Mouse (Mus musculus): ENCODE data around the gene Cnksr3.

Cnksr3 gene

DNA sequence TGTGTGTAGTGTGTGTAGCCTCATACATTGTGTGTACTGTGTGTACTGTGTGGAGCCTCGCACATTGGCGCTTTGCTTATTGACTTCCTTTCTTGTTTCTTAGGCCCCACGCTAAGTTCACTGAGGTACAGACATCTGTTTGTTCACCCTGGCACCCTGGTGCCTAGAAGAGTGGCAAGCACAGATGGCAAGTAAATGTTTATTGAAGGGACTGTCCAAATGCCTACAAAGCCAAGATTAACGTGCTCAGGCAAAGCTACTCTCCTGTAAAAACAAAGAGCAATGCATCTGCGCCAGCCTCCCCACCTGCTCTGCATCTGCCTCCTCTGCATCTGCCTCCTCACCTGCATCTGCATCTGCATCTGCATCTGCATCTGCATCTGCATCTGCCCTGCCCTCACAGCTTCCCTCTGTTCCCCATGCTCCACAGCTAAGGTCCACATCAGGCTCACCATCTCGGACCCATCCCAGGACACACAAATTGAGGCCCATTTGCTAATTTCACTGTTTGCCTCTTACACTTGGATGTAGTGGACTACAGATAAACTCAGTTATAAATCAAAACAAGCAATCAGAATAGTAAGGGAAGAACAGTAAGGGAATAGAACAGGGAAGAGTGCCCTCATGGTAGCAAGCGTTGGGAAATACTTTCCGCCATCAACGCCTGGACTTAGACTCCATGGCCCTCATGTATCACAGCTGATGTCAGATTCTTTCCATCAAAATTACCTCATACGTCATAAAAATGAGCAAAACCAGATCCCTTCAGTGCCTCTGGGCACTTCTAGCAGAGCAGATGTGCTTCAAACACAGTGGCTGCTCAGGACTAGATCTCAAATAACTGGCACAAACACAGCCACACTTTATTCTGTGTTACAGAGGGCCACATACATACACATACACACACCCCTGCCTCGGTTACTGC, 62.1 kb downstream of the Cnksr3 start:
- DNase-seq (ENCODE audit: low read depth), result no peak

DNA sequence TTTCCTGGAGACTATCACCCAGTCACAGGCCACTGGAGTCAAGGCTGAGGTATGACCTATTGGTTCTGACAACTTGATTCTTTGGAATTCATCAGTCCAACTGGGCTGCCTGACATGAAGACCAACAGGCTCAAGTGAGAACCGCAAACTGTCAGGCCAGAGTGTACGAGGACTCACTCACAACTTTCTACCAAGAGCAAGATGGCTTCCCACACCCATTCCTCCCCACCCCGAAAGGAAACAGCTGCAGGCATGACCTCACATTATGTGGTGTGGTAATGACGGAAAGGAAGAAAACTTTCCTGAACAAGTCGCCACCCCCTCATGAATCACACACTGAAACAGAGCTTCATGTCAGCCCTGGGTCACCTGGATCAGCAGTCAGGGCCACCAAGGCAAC, 66.4 kb downstream of the Cnksr3 start:
- DNase-seq (ENCODE audit: low read depth), result no peak

DNA sequence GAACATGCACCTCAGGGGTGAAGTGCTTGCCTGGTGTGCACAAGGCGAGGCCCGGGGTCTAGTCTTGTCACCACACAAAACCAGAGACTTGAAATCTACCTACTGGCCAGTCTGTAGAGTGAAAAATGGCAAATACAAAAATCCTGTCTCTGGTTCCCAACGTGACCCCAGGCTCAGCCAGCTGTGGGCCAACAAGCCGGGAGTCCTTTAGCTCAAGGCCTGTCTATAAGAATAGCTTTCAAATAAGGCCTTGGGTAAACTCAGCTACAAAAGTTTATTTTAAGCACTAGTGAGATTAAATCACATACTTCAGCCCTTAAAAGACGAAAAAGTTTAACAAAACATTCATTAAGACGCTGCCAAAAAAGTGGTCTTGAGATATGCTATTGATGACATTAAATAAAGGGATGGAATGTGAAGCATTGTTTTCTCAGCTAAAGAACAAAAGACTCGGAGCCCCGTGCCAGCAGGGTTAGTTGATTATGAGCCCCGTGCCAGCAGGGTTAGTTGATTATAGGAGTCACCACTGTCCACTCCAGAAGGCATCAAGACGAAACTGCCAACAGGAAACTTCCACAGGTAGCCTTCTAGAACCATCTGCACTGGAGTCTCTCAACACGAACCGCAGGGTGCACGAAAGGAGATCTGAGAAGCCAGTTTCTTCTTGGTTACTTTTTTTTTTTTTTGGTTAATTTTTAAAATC, 67.8 kb downstream of the Cnksr3 start:
- DNase-seq (ENCODE audit: low read depth), result no peak

DNA sequence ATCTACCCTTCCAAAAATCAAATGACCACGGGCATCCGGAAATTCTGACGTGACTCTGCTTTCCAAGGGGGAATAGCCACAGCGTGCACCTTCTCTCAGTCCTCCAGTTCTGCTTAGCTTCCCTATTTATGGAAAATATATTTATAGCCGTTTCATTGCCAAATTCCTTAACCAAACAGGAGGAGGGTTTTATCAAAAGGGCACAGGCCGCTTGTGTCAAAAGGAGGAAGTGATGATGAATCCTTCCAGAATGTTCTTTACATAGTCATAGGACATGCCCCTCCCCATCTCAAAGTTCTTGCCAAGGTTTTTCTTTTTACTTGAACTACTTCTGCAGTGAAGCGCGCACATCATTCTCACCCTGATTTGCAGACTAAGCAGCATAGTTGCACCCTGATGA, 69.8 kb downstream of the Cnksr3 start:
- DNase-seq (ENCODE audit: low read depth), result no peak

DNA sequence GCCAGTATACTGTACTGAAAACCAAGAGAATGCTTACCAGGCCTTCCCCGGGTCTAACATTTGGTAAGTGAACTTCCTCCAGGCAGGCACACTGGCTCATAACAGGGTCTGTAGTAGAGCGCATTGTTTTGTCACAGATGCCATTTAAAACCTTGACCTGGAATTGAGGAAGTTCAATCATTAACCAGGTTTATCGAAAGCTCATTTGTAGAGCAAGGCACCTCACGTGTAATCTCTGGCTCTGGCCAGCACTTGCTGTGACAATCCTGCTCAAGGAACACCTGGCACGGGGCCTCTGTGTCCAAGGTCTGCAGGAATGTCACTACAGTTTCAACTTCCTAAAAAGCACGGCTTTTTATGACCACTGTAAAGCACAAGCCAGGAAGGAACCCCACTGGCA, 71.8 kb downstream of the Cnksr3 start:
- DNase-seq (ENCODE audit: low read depth), result no peak

DNA sequence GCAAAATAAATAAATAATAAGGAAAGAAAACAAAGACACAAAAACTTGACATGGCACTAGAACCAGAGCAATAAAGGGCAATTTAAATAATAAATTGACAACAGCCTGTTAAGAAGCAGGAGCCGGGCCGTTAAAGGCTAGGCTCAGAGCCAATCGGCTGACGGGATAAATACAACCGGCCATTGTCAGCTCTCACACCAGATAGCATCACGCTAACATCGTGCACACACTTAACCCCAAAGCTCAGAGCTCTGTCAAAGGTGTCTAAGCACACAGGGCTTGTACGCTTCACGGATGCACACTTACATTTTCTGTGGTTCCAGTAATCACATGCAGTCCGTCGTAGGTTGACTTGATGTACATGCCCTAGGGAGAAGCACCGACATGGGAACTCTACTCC, 74.0 kb downstream of the Cnksr3 start:
- no peak for DNase-seq (ENCODE audit: low read depth)

DNA sequence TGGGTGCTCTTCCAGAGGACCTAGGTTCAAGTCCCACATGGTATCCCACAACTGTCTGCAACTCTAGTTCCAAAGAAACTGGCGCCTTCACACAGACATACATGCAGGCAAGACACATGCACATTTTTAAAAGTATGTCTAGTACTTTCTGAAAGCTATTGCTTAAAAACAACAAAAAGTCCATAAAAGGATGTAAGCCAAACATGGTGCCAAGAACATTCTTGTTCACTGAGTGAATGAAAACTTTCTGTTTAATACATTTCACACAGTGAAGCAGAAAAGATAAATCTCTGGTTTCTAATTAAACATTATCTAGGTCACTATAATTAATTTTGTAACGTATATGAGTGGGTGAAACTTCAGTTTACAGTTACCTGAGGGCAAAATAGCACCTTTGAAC, 76.3 kb downstream of the Cnksr3 start:
- no peak for DNase-seq (ENCODE audit: low read depth)

DNA sequence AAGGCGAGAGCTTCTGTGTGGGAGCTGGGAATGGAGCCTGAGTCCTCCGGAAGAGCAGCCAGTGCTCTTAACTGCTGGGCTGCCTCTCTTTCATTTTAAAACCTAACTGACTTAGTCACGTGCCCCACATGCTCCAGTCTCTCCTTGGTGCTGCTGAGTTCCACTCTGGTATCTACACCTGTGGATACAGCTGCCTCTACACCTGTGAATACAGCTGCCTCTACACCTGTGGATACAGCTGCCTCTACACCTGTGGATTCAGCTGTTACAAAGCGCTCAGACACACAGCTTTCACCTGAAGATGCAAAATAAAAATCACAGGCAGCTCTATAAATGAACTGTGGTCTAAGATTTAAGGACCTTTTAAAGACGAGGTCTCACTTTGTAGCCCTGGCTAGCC, 79.0 kb downstream of the Cnksr3 start:
- no peak for DNase-seq (ENCODE audit: low read depth)

DNA sequence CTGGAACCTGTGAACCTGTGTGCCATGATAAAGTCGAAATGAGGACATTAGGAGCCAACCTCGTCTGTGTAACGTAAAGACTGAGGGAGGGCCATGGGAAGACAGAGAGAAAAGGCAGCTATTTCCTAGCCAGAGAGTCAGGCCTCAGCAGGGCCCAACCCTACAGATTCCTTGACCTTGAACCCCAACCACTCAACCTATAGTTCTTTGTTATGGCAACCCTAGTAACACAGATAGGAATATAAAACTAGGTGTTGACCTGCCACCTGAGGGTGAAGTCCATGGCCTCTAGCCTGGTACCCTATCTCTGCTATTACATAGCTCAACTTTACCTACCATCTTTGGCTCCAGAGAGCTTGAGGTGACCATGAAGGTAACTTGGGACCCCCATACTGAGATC, 80.6 kb downstream of the Cnksr3 start:
- DNase-seq (ENCODE audit: low read depth), result no peak

DNA sequence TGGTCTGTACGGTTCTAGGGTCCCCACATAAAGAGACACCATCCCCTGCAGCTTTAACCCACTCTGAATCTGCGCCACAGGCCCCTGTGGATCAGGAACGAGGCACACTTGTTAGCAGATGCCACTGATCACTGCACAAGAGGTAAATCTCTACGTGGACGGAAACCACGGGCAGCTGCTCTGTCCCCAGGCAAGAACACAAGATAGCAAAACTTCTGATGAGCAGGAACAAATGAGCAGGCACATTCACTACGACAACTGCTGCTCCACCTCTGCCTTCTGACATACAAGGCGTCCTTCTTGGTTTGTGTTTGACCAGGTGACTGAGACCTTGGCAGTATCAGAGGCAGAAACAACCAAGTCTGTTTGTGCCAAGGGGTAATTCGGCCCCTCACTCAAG, 84.2 kb downstream of the Cnksr3 start:
- DNase-seq (ENCODE audit: low read depth), result no peak

DNA sequence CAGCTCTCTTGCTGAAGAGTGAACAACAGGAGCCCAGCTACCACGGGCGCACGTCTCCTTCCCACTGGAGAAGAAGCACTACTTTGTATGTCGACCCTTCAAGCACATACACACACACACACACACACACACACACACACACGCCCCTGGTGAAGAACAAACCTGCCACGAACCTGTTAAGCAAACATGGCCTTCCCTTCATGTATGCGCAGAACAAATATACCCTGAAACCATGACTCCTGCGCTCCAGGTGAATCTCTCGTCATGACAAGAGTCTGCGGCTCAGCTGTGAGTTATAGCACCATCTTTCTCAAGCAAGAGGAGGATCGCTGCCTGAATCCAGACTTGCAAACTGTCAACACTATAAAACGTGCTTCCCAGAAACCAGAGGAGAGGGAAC, 85.2 kb downstream of the Cnksr3 start:
- no peak for DNase-seq (ENCODE audit: low read depth)

DNA sequence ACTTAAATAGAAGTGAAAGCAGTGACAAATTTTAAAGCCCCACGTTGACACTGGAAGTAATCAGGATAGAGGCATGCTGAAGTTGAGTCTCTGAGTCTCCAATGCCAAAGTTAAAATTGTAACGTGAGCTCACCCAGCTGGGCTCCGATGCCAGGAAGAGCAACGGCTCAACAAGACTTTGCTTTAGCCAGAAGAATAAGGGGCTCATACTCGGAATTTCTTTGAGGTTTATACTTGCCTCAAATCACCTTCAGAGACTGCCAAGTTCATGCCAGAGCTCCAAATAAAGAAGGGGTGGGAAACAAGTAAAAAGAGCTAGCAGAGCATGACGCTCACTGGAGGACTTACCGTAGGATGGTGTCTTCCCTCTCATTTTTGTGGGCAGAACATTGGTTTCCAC, 85.8 kb downstream of the Cnksr3 start:
- no peak for DNase-seq (ENCODE audit: low read depth)

DNA sequence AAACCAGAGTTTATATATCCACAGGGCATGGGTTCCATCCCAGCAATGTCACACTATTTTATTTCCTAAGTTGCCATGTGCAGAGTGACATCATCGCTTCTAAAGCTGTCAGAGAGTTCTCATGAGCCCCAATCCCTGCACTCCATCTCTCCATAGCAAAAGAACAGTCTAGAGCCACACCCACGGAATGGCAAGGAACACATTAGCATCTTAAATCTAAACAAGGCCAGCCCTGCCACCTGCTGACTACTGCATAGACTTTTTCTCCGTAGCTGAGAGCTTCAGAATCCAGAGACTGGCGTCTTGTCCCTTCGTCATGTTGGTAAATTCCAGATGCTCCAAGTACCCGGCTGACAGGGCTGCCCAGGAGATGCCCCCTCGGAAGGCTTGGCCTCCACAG, 87.0 kb downstream of the Cnksr3 start:
- DNase-seq (ENCODE audit: low read depth), result no peak

DNA sequence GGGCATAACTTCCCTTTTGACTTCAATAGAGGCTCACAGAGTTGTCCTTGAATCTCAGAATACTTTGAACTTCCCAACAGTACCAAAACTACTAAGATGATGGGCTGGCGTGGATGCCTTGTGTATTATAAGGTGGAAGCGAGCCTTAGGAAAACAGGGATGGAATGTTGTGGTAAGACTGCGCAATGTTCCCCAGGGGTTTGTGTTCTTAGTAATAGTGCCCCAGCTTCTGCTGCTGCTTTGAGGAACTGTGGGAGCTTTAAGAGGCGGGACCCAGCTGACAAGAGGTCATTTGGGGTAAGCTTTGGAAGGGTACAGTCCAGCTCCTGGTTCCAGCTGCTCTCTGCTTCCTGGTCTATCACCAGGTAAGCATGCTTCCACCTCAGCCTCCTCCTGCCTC, 89.7 kb downstream of the Cnksr3 start:
- no peak for DNase-seq (ENCODE audit: low read depth)

DNA sequence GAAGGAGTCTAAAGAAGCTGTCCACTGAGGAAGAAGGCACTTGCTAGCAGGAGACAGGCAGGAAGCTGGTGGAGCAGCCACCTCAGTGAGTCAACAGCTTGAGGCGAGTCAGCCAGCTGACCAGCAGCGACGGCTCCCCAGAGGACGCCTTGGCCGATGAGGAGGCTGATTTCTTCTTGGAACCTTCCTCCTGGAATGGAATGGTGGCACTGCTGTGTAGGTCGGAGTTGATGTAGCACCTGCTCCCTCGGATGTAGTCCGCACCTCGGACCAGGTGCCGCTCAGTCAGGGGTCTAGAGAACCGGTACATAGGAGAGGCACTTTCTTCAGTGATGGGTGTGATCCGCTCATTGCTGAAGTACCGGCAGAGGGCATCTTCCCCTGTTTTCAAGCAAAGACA, 91.8 kb downstream of the Cnksr3 start:
- no peak for DNase-seq (ENCODE audit: low read depth)

DNA sequence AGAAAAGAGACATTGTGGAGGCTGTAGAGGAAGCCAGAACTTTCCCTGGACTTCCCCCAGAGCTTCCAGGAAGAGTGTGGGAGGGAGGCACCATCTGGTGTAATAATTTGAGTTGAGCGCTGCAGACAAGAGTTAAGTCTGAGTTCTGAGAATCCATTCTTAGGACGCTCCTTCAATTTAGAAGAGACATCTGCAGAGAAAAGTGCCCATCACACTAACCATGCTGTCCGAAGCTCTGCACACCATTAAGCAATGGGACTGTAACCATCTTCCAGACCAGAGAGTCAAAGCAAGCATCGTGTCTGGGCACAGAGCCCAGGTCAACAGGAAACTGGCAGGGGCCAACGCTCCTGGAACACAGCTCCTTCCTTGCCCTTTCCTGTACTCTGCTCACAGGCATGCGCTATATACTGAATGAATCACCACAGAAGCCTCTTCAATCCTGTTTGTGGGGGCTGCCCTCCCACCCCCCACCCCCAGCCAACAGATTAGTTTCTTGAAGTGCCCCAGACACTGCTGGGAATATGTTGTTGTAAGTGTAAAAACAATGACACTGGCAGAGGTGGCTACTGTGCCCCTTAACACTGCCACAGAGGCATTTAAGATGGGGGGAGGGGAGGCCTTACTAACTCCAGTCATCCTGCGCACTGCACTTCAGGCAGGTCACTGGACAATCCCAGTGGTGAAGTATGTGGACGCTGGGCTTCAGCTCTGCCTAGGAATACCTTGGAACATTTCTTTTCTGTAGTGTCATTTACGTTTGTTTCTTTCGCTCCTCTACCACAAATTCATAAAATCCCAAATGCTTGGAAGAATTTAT, 93.6 kb downstream of the Cnksr3 start:
- DNase-seq (ENCODE audit: low read depth), result peak; percentile 3

DNA sequence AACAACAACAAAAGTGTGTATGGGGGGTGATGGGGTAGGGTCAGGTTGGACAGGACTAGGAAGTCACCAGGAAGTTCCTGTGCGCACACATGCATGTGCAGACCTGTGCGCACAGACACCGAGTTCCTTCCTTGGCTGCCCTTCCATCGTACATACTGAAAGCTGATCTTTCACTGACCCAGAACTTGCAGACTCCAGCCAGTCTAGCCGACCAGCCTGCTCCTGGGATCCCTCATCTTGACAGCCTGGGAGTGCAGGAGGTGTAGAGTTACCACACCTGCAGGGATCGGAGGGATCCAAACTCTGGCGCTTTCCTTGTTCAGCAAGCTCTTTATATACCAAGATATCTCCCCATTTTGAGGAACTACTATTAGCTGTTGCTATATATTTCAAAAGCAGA, 94.3 kb downstream of the Cnksr3 start:
- DNase-seq (ENCODE audit: low read depth), result no peak

DNA sequence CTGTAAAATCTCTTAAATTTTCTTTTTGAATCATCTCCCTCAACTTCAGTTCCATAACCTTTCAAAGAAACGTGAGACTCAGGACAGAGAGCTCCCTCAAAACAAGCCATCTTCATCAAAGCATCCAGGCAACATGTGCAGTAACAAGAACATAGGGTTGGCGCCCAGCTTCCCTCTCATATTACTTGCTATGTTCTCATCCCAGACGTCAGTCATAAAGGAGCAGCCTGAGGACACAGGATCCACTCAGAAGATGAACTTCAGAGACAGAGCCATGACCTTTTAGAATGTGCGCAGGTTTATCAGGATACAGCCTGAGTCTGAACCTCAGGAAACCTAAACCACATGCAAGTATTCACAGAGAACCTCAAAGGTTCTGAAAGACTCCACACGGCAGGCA, 97.2 kb downstream of the Cnksr3 start:
- no peak for DNase-seq (ENCODE audit: low read depth)

DNA sequence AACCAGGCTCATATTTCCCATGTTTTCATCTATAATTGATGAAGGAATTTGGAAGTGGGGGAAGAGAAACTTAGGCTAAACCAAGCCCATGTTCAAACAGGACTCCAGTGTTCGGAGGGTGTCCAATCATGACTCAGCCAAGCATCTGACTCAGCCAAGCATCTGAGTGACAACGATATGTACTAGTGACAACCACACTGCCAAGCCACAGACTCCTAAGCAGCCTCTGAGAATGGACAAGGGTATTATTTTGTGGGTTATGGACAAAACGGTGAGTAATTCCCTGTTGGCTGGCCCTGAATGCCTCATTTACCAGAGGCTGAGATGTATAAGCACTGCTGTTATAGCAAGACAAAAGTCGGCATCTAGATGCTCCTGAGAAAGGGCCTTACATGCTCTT, 98.3 kb downstream of the Cnksr3 start:
- no peak for DNase-seq (ENCODE audit: low read depth)

DNA sequence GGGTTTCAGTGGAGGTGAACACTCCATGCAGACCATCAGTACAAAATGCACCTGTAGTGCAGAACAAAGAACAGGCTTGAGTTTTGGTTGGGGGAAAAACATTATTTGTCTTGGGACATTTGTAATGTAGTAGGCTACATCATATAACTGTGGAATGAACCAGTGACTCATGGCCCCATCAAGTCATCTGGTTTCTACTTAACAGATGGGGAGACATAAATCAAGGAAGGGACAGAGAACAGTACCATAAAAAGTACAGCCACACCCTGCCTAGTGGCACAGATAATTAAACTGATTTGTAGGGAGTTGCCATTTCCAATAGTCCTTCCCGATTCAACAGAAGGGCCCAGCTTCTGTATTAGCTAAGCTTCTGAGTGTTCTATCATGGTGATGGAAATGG, 98.9 kb downstream of the Cnksr3 start:
- DNase-seq (ENCODE audit: low read depth), result no peak

DNA sequence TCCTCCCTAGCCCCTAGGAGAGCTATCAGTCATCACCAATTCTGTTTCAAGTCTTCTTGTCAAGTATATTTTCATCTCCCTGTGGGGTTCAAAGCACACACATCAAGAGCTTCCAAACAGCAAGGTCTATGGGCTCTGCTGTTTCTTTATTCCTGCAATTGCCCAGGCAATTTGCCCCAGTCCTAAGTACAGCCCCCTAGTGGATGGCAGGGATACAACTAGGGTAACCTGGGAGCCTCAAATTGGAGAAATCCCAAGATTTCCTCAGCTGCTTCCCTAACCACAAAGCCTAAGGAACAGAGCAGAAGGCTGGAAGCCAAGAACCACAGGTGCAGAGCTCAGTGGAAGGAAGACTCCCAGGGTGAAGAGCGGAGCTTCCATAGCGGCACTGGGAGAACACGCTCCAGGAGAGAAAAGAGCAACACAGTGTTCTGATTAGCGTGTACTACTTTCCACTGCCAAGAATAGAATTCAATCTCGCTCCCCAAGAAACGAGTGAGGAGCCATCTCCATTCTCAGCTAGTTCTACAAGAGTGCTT, 100.5 kb downstream of the Cnksr3 start:
- DNase-seq (ENCODE audit: low read depth), result no peak

DNA sequence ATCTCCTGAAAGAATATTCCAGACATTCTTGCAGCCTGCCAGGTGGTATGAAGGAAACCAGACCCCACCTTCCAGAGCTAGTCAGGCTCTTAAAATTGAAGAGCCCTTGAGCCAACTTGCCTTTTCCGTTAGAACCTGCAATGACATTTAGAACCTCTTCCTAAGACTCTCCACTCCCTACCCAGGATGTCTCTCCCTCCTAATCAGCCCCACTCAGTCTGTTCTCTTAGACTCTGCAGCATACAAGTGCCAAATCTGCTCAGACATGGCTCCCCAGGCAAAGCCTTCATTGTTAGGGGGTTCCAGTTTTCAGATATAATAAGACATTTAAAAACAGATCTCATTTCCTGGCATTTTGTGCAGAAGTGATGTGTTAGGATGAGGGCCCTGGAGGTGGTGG, 108.2 kb downstream of the Cnksr3 start:
- no peak for DNase-seq (ENCODE audit: low read depth)

DNA sequence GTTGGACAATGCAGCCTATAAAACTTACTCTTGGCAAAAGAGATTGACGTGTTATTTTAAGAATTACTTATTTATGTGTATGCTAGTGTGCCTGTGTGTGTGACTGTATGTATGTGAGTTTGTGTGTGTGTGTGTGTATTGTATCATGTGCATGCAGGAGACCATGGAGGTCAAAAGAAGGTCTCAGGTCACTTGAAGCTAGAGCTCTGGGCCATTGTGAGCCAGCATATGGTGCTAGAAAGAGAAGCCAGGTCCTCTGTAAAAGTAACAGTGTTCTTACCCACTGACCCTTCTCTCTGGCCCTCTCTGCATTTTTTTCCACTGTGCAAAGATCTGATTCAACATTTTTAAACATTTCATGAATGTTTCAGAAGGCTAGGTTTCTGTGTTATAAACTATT, 134.1 kb downstream of the Cnksr3 start:
- no peak for DNase-seq (ENCODE audit: low read depth)
